ENCODE assay signal across 7 mouse cellular contexts in the genomic region with DNA sequence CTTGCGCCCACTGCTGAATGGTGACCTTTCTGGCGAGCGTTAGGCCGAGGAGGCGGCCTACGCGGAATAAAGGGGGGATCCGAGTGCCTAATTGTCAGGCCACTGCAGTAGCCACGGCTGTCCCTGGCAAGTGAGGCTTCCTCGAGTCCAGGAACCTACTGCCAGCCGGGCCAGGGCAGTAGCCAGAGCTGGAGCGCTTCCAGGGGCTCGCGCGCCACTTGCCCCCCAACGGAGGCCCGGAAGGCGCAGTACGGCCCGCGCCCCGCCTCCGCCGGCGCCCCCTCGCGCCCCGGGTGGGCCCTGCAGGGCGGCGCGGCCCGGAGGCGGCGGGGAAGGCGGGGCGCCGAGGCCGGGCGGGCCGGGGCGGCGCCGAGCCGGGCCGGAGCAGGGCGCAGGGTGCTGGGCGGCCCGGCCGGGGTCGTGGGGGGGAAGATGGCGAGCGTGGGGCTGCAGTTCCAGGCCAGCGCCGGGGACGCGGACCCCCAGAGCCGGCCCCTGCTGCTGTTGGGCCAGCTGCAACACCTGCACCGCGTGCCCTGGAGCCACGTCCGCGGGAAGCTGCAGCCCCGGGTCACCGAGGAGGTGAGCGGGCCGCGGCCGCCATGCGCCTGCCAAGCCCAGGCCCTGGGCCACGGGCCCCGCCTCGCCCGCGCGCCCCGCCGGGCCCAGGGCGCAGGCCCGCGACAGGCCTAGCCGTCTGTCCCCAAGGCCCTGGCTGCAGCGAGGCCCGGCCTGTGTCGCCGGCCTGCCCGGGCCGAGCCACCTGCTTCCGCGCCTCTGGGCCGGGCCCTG. TPM values are rescaled to one million over a fixed set of nuclear protein-coding genes. Genes with fewer than 3 reads are reported as not detected.
DNase-seq lines count a peak whose midpoint lies in the region; ATAC-seq and TF ChIP-seq lines count a peak whose summit lies in the region.

A gene (plus strand): TSS at position 359 of the 792 bp plus-strand sequence.

- H3K9ac ChIP-seq in embryonic facial prominence, embryonic 12.5 days = peak within 1 kb of the TSS; percentile 86
- H3K9ac ChIP-seq in limb, embryonic 11.5 days (ENCODE audit: low read length) = peak within 1 kb of the TSS; percentile 91
- peak within 1 kb of the TSS; percentile 86 for H3K9ac ChIP-seq in midbrain, embryonic 12.5 days (replicated peaks)

- peak; percentile 20 to 38 for DNase-seq in adrenal gland, postnatal 4 days (ENCODE audit: low spot score in 2 of 2)
- peak; percentile 98 for DNase-seq in heart, adult 11 months
- DNase-seq in kidney, adult 11 months = peak; percentile 70
- peak; percentile 72 for DNase-seq in limb, embryonic 11.5 days (ENCODE audit: low spot score)
- peak; percentile 11 to 59 for DNase-seq in spleen, adult 2 months (ENCODE audit: low read depth in 1 of 2, low spot score in 2 of 2)

- H3K27ac ChIP-seq in embryonic facial prominence, embryonic 12.5 days = peak within 1 kb of the TSS; percentile 72
- peak within 1 kb of the TSS; percentile 65 for H3K27ac ChIP-seq in limb, embryonic 11.5 days (replicated peaks; ENCODE audit: low read depth, low read length)
- H3K27ac ChIP-seq in midbrain, embryonic 12.5 days (replicated peaks) = peak within 1 kb of the TSS; percentile 52
- peak within 1 kb of the TSS; percentile 67 for H3K27ac ChIP-seq in spleen, adult 2 months (ENCODE audit: insufficient read depth, low read length)

- WGBS in embryonic facial prominence, embryonic 12.5 days = 3% methylated on average over 77 of the region's 90 CpGs
- WGBS in limb, embryonic 11.5 days = 3% methylated on average over 67 of the region's 90 CpGs
- WGBS in midbrain, embryonic 12.5 days = 2% methylated on average over 87 of the region's 90 CpGs
- 2% methylated on average over 74 of the region's 90 CpGs for WGBS in spleen, adult 2 months

- peak within 1 kb of the TSS; percentile 91 for H3K4me2 ChIP-seq in embryonic facial prominence, embryonic 12.5 days (replicated peaks)
- peak within 1 kb of the TSS; percentile 77 for H3K4me2 ChIP-seq in limb, embryonic 11.5 days (ENCODE audit: low read depth, severe bottlenecking)
- H3K4me2 ChIP-seq in midbrain, embryonic 12.5 days (replicated peaks) = peak within 1 kb of the TSS; percentile 83

- H3K36me3 ChIP-seq in embryonic facial prominence, embryonic 12.5 days = peaks cover 17% of the 10 kb centered on the region; the same call in 1 of the 2 replicates
- H3K36me3 ChIP-seq in limb, embryonic 11.5 days (ENCODE audit: control insufficient read depth, insufficient read depth, low read length) = 0 out of 2 replicates have a peak, but pooled peaks cover 2% of the 10 kb centered on the region
- H3K36me3 ChIP-seq in midbrain, embryonic 12.5 days = peaks cover 4% of the 10 kb centered on the region; the same call in 1 of the 2 replicates
- peaks cover 12% of the 10 kb centered on the region for H3K36me3 ChIP-seq in spleen, adult 2 months (ENCODE audit: control insufficient read depth, insufficient read depth, low read length)

- peak; percentile 27; the same call in 1 of the 2 replicates for TF ChIP-seq CTCF in spleen, adult 2 months (IDR thresholded peaks at IDR 0.05; ENCODE audit: extremely low read depth, insufficient read depth, insufficient read length, insufficient replicate concordance)

- H3K4me3 ChIP-seq in embryonic facial prominence, embryonic 12.5 days = peak within 1 kb of the TSS; percentile 56
- peak within 1 kb of the TSS; percentile 39 for H3K4me3 ChIP-seq in limb, embryonic 11.5 days (ENCODE audit: low read depth, low read length)
- H3K4me3 ChIP-seq in midbrain, embryonic 12.5 days = peak within 1 kb of the TSS; percentile 53
- H3K4me3 ChIP-seq in spleen, adult 2 months (ENCODE audit: extremely low read depth, insufficient read depth, insufficient read length) = peak within 1 kb of the TSS; percentile 78

- ATAC-seq in embryonic facial prominence, embryonic 12.5 days (ENCODE audit: insufficient number of reproducible peaks, insufficient read depth, low FRiP score, low TSS enrichment) = peak; percentile 73
- peak; percentile 83 for ATAC-seq in limb, embryonic 11.5 days (ENCODE audit: insufficient number of reproducible peaks, low FRiP score, low TSS enrichment, low read depth)
- peak; percentile 90 for ATAC-seq in midbrain, embryonic 12.5 days (ENCODE audit: low FRiP score, low read depth)

- peaks cover 11% of the 10 kb centered on the region for H3K4me1 ChIP-seq in embryonic facial prominence, embryonic 12.5 days
- H3K4me1 ChIP-seq in limb, embryonic 11.5 days (ENCODE audit: control insufficient read depth, insufficient read depth, low read length) = peaks cover 6% of the 10 kb centered on the region
- H3K4me1 ChIP-seq in midbrain, embryonic 12.5 days = peaks cover 11% of the 10 kb centered on the region
- H3K4me1 ChIP-seq in spleen, adult 2 months (ENCODE audit: control insufficient read depth, insufficient read depth, insufficient read length) = peaks cover 5% of the 10 kb centered on the region

- TF ChIP-seq POLR2A in spleen, adult 2 months (IDR thresholded peaks at IDR 0.05; ENCODE audit: low read depth, low read length) = no peak

- H3K27me3 ChIP-seq in embryonic facial prominence, embryonic 12.5 days = no peaks in the 10 kb centered on the region
- H3K27me3 ChIP-seq in limb, embryonic 11.5 days (ENCODE audit: control insufficient read depth, insufficient read depth, low read length) = no peaks in the 10 kb centered on the region
- no peaks in the 10 kb centered on the region for H3K27me3 ChIP-seq in midbrain, embryonic 12.5 days
- H3K27me3 ChIP-seq in spleen, adult 2 months (ENCODE audit: control insufficient read depth, insufficient read depth, low read length) = no peaks in the 10 kb centered on the region

- H3K9me3 ChIP-seq in embryonic facial prominence, embryonic 12.5 days = no peaks in the 10 kb centered on the region
- H3K9me3 ChIP-seq in limb, embryonic 11.5 days (ENCODE audit: control insufficient read depth, low read length) = no peaks in the 10 kb centered on the region
- H3K9me3 ChIP-seq in midbrain, embryonic 12.5 days = no peaks in the 10 kb centered on the region

RNA-seq across cellular contexts. Expression of the gene that starts here (rescaled TPM):
- total RNA-seq in adrenal gland, postnatal 4 days (2021) = 10 to 100 TPM; 88.2 to 90.6 TPM
- 51.3 and 52.4 TPM in 2 replicates for polyA plus RNA-seq in embryonic facial prominence, embryonic 12.5 days (2016; fragmentation: Nextera tagmentation; extraction: Ambion mirVana)
- 34.5 and 40.2 TPM in 2 replicates for polyA plus RNA-seq in limb, embryonic 11.5 days (2014; fragmentation: Nextera tagmentation; extraction: Ambion mirVana)
- 33.5 and 34.5 TPM in 2 replicates for polyA plus RNA-seq in midbrain, embryonic 12.5 days (2016; fragmentation: Nextera tagmentation; extraction: Ambion mirVana)
- 92.6 and 125 TPM in 2 replicates for polyA plus RNA-seq in spleen, adult 2 months (2012; rRNA removed)

Comparison
In these comparisons a context has a peak if more than half of its experiments do, and no peak if none do; other contexts are left out.
1. Peak in every context shown above with its lines: DNase-seq, ATAC-seq, H3K4me3 ChIP-seq and H3K27ac ChIP-seq.
2. DNase-seq: peak in every context shown above with its lines; median percentile 98 in heart, adult 11 months; 72 in limb, embryonic 11.5 days; 70 in kidney, adult 11 months; 35 in spleen, adult 2 months; 29 in adrenal gland, postnatal 4 days.